Mouse (Mus musculus): ENCODE results near the gene Rtn4r. TPM values are rescaled to one million over a fixed set of nuclear protein-coding genes. Genes with fewer than 3 reads are reported as not detected.

Rtn4r gene
- polyA plus RNA-seq, 2 experiments: 7.6 to 17.3 TPM

DNA sequence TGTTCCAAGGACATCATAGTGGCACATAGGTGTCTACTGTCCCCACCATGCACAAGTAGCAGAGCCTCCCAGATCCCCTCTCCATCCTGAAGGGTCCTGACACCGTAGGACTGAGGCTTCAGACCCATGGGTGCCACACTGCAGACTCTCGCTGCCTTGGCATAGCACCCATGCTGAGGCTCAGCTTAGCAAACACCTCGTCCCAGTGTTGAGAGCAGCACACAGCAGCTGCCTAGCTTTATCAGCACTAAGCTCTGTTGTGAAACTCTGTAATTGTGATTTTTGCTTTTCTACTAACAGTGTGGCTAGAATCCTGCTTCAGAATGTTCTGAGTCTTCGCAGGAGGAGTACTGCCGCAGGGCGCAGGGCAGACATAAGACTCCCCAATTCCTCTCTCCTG lies 70.4 kb downstream of the Rtn4r start:
- no peak for DNase-seq (ENCODE audit: low spot score)
- H3K4me2 ChIP-seq (replicated peaks; ENCODE audit: low read depth, low read length, severe bottlenecking): no peak overlapping the region
- TF ChIP-seq POLR2A (IDR thresholded peaks at IDR 0.05; ENCODE audit: borderline replicate concordance, extremely low read depth, insufficient read depth, insufficient read length): no peak
- no peak overlapping the region for H3K4me3 ChIP-seq (replicated peaks; ENCODE audit: low read length)
- 78% methylated on average over 6 of the region's 6 CpGs for WGBS
- H3K9ac ChIP-seq (ENCODE audit: low read depth, low read length, severe bottlenecking): no peak overlapping the region
- no peaks in the 10 kb centered on the region for H3K36me3 ChIP-seq (ENCODE audit: control insufficient read depth, insufficient read depth, low read length)
- ATAC-seq (ENCODE audit: low FRiP score, low read depth): no peak
- H3K4me1 ChIP-seq (ENCODE audit: control insufficient read depth, insufficient read depth, low read length): peaks cover 29% of the 10 kb centered on the region
- H3K9me3 ChIP-seq (ENCODE audit: control insufficient read depth, low read length): no peaks in the 10 kb centered on the region
- no peak overlapping the region for H3K27ac ChIP-seq (replicated peaks; ENCODE audit: low read depth, low read length)
- H3K27me3 ChIP-seq (ENCODE audit: control insufficient read depth, insufficient read depth, low read length): no peaks in the 10 kb centered on the region; the same call in 1 of the 2 replicates

DNA sequence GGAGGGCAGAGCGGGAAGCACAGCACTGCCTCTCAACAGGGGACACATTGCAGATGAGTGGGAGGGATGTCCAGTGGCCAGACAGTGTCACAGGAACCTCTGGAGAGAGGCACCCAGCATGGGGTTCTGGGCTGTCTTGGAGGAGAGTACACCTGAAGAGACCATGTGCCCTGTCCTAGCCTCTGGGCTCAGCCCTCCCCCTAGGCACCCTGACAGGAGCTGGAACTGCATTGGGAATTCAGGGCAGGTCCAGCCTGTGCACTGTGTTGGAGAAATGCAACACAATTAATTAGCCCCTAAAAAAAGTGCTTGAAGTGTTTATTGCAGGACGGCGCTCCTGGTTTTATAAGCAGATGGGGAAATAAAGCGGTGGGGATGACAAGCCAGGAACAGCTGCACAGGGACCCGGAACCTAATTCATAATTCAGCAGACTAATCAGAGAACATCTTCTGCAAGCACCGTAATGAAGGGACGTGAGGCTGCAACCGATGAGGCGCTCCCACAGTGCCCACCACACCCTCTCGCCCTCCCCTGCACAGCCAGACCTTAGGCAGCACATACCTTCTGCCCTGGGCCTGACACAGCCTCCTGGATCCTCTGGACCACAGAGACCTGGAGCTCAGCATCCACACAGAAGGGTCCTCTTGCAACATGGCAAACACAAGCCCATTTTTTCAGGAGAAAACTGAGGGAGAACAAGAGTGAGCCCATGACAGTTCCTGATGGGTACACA lies 71.1 kb downstream of the Rtn4r start:
- H3K36me3 ChIP-seq (ENCODE audit: control insufficient read depth, insufficient read depth, low read length): no peaks in the 10 kb centered on the region
- H3K9me3 ChIP-seq (ENCODE audit: control insufficient read depth, low read length): no peaks in the 10 kb centered on the region
- no peak overlapping the region for H3K9ac ChIP-seq (ENCODE audit: low read depth, low read length, severe bottlenecking)
- TF ChIP-seq POLR2A (IDR thresholded peaks at IDR 0.05; ENCODE audit: borderline replicate concordance, extremely low read depth, insufficient read depth, insufficient read length): no peak
- DNase-seq (ENCODE audit: low spot score) (no peak), ATAC-seq (ENCODE audit: low FRiP score, low read depth) (no peak)
- peaks cover 31% of the 10 kb centered on the region for H3K4me1 ChIP-seq (ENCODE audit: control insufficient read depth, insufficient read depth, low read length)
- WGBS: 30% methylated on average over 10 of the region's 10 CpGs
- no peaks in the 10 kb centered on the region; the same call in 1 of the 2 replicates for H3K27me3 ChIP-seq (ENCODE audit: control insufficient read depth, insufficient read depth, low read length)
- H3K4me2 ChIP-seq (replicated peaks; ENCODE audit: low read depth, low read length, severe bottlenecking): no peak overlapping the region
- no peak overlapping the region for H3K27ac ChIP-seq (replicated peaks; ENCODE audit: low read depth, low read length)
- no peak overlapping the region for H3K4me3 ChIP-seq (replicated peaks; ENCODE audit: low read length)

DNA sequence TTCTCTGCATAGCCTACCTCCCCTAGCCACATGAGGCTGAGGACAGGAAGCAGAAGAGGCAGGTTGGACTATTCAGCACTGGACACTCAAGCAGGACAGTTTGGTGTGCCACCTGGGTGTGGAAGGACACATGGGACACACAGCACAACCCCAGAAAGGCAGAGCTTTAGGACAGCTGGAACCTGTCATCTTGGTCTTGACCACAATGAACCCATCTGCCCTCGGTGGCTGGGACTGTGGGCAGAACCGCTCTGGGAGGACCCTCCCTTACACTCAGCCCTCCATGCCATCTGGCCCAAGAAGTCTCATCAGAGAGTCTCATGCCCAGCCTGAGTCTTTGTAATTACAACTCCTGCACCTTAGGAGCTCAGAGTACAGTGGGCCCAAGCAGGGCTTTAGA lies 72.6 kb downstream of the Rtn4r start:
- H3K27ac ChIP-seq (replicated peaks; ENCODE audit: low read depth, low read length): no peak overlapping the region
- no peak overlapping the region for H3K4me3 ChIP-seq (replicated peaks; ENCODE audit: low read length)
- no peaks in the 10 kb centered on the region; the same call in 1 of the 2 replicates for H3K27me3 ChIP-seq (ENCODE audit: control insufficient read depth, insufficient read depth, low read length)
- no peaks in the 10 kb centered on the region for H3K9me3 ChIP-seq (ENCODE audit: control insufficient read depth, low read length)
- H3K9ac ChIP-seq (ENCODE audit: low read depth, low read length, severe bottlenecking): no peak overlapping the region
- H3K4me2 ChIP-seq (replicated peaks; ENCODE audit: low read depth, low read length, severe bottlenecking): no peak overlapping the region
- TF ChIP-seq POLR2A (IDR thresholded peaks at IDR 0.05; ENCODE audit: borderline replicate concordance, extremely low read depth, insufficient read depth, insufficient read length): no peak
- ATAC-seq (ENCODE audit: low FRiP score, low read depth): no peak
- no peaks in the 10 kb centered on the region for H3K36me3 ChIP-seq (ENCODE audit: control insufficient read depth, insufficient read depth, low read length)
- no peak for DNase-seq (ENCODE audit: low spot score)
- peaks cover 20% of the 10 kb centered on the region for H3K4me1 ChIP-seq (ENCODE audit: control insufficient read depth, insufficient read depth, low read length)
- WGBS: 93% methylated on average over 2 of the region's 2 CpGs

DNA sequence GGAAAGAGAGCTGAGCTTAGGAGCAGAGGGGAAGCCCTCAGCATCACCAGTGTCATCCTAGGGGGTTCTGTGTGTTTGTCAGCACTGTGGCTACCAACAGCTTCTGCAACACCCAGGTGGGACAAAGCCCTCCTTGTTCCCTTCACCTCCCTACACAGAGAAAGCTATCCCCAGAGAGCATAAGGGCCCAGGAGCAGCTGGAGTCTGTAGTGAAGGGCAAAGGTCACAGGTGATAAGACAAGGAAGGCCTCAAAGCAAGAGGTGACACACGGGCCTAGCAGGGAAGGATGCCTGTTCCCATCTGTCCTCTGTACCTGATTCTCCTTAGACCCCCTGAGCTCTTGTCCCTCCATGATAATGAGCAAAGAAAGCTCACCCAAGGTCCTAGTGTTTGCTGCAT lies 74.2 kb downstream of the Rtn4r start:
- no peak overlapping the region for H3K9ac ChIP-seq (ENCODE audit: low read depth, low read length, severe bottlenecking)
- H3K4me3 ChIP-seq (replicated peaks; ENCODE audit: low read length): no peak overlapping the region
- no peak overlapping the region for H3K4me2 ChIP-seq (replicated peaks; ENCODE audit: low read depth, low read length, severe bottlenecking)
- H3K27me3 ChIP-seq (ENCODE audit: control insufficient read depth, insufficient read depth, low read length): no peaks in the 10 kb centered on the region; the same call in 1 of the 2 replicates
- 54% methylated on average over 1 of the region's 1 CpGs for WGBS
- ATAC-seq (ENCODE audit: low FRiP score, low read depth) (no peak), DNase-seq (ENCODE audit: low spot score) (no peak)
- no peak for TF ChIP-seq POLR2A (IDR thresholded peaks at IDR 0.05; ENCODE audit: borderline replicate concordance, extremely low read depth, insufficient read depth, insufficient read length)
- H3K27ac ChIP-seq (replicated peaks; ENCODE audit: low read depth, low read length): no peak overlapping the region
- no peaks in the 10 kb centered on the region for H3K36me3 ChIP-seq (ENCODE audit: control insufficient read depth, insufficient read depth, low read length)
- peaks cover 20% of the 10 kb centered on the region for H3K4me1 ChIP-seq (ENCODE audit: control insufficient read depth, insufficient read depth, low read length)
- no peaks in the 10 kb centered on the region for H3K9me3 ChIP-seq (ENCODE audit: control insufficient read depth, low read length)

Small RNA genes within 50 kb of the gene (microRNA-seq; reads per million reads assigned to microRNA genes)
- gene Mir6366: not detected

Other genes with a start within 250 kb of the Rtn4r start
- 1.9 and 2.1 TPM in 2 replicates for gene Gm20518, start 236.0 kb upstream of the Rtn4r start, polyA plus RNA-seq (2012; rRNA removed)
- 0.22 and 0.26 TPM in 2 replicates for gene Gm20518, start 236.0 kb upstream of the Rtn4r start, polyA plus RNA-seq (2014; fragmentation: Nextera tagmentation; extraction: Ambion mirVana)
- gene Tssk1, start 233.4 kb upstream of the Rtn4r start, polyA plus RNA-seq (2012; rRNA removed): 0.01 and 0.04 TPM in 2 replicates
- gene Tssk1, start 233.4 kb upstream of the Rtn4r start, polyA plus RNA-seq (2014; fragmentation: Nextera tagmentation; extraction: Ambion mirVana): 0.07 TPM in 1 of 2 replicates, not detected in the other
- gene Dgcr2, start 229.1 kb upstream of the Rtn4r start, polyA plus RNA-seq (2012; rRNA removed): 116 and 185 TPM in 2 replicates
- 90.2 and 95.8 TPM in 2 replicates for gene Dgcr2, start 229.1 kb upstream of the Rtn4r start, polyA plus RNA-seq (2014; fragmentation: Nextera tagmentation; extraction: Ambion mirVana)
- gene Tssk2, start 229.0 kb upstream of the Rtn4r start, polyA plus RNA-seq (2012; rRNA removed): not detected in 2 replicates
- 0.14 TPM in 1 of 2 replicates, not detected in the other for gene Tssk2, start 229.0 kb upstream of the Rtn4r start, polyA plus RNA-seq (2014; fragmentation: Nextera tagmentation; extraction: Ambion mirVana)
- gene Ess2, start 216.3 kb upstream of the Rtn4r start, polyA plus RNA-seq (2012; rRNA removed): 38.7 and 42.2 TPM in 2 replicates
- 33.1 and 33.5 TPM in 2 replicates for gene Ess2, start 216.3 kb upstream of the Rtn4r start, polyA plus RNA-seq (2014; fragmentation: Nextera tagmentation; extraction: Ambion mirVana)
- gene Gsc2, start 212.6 kb upstream of the Rtn4r start, polyA plus RNA-seq (2012; rRNA removed): 0.10 TPM in 1 of 2 replicates, not detected in the other
- not detected in 2 replicates for gene Gsc2, start 212.6 kb upstream of the Rtn4r start, polyA plus RNA-seq (2014; fragmentation: Nextera tagmentation; extraction: Ambion mirVana)
- 55.0 and 68.0 TPM in 2 replicates for gene Slc25a1, start 199.4 kb upstream of the Rtn4r start, polyA plus RNA-seq (2012; rRNA removed)
- 70.4 and 73.9 TPM in 2 replicates for gene Slc25a1, start 199.4 kb upstream of the Rtn4r start, polyA plus RNA-seq (2014; fragmentation: Nextera tagmentation; extraction: Ambion mirVana)
- not detected in 2 replicates for gene Vpreb2, start 147.2 kb upstream of the Rtn4r start, polyA plus RNA-seq (2012; rRNA removed)
- gene Vpreb2, start 147.2 kb upstream of the Rtn4r start, polyA plus RNA-seq (2014; fragmentation: Nextera tagmentation; extraction: Ambion mirVana): not detected in 2 replicates
- 69.0 and 76.0 TPM in 2 replicates for gene Dgcr6, start 74.8 kb upstream of the Rtn4r start, polyA plus RNA-seq (2012; rRNA removed)
- 106 and 110 TPM in 2 replicates for gene Dgcr6, start 74.8 kb upstream of the Rtn4r start, polyA plus RNA-seq (2014; fragmentation: Nextera tagmentation; extraction: Ambion mirVana)
- 19.6 and 20.6 TPM in 2 replicates for gene Prodh, start 37.4 kb upstream of the Rtn4r start, polyA plus RNA-seq (2012; rRNA removed)
- 8.9 and 10.2 TPM in 2 replicates for gene Prodh, start 37.4 kb upstream of the Rtn4r start, polyA plus RNA-seq (2014; fragmentation: Nextera tagmentation; extraction: Ambion mirVana)
- gene Ccdc188, start 90.2 kb downstream of the Rtn4r start, polyA plus RNA-seq (2012; rRNA removed): not detected in 2 replicates
- not detected in 2 replicates for gene Ccdc188, start 90.2 kb downstream of the Rtn4r start, polyA plus RNA-seq (2014; fragmentation: Nextera tagmentation; extraction: Ambion mirVana)
- gene Zdhhc8, start 107.5 kb downstream of the Rtn4r start, polyA plus RNA-seq (2012; rRNA removed): 68.2 and 103 TPM in 2 replicates
- 23.1 and 25.3 TPM in 2 replicates for gene Zdhhc8, start 107.5 kb downstream of the Rtn4r start, polyA plus RNA-seq (2014; fragmentation: Nextera tagmentation; extraction: Ambion mirVana)
- 108 and 117 TPM in 2 replicates for gene Trmt2a, start 121.0 kb downstream of the Rtn4r start, polyA plus RNA-seq (2012; rRNA removed)
- 83.6 and 87.2 TPM in 2 replicates for gene Trmt2a, start 121.0 kb downstream of the Rtn4r start, polyA plus RNA-seq (2014; fragmentation: Nextera tagmentation; extraction: Ambion mirVana)
- gene Ranbp1, start 121.1 kb downstream of the Rtn4r start, polyA plus RNA-seq (2012; rRNA removed): 164 and 276 TPM in 2 replicates
- gene Ranbp1, start 121.1 kb downstream of the Rtn4r start, polyA plus RNA-seq (2014; fragmentation: Nextera tagmentation; extraction: Ambion mirVana): 524 and 542 TPM in 2 replicates
- 0.53 TPM in 1 of 2 replicates, not detected in the other for gene Gm49776, start 130.7 kb downstream of the Rtn4r start, polyA plus RNA-seq (2012; rRNA removed)
- gene Gm49776, start 130.7 kb downstream of the Rtn4r start, polyA plus RNA-seq (2014; fragmentation: Nextera tagmentation; extraction: Ambion mirVana): 3.4 TPM in 1 of 2 replicates, not detected in the other
- 79.7 and 82.6 TPM in 2 replicates for gene Dgcr8, start 161.6 kb downstream of the Rtn4r start, polyA plus RNA-seq (2012; rRNA removed)
- gene Dgcr8, start 161.6 kb downstream of the Rtn4r start, polyA plus RNA-seq (2014; fragmentation: Nextera tagmentation; extraction: Ambion mirVana): 35.0 and 39.1 TPM in 2 replicates
- 25.2 and 28.7 TPM in 2 replicates for gene Tango2, start 220.5 kb downstream of the Rtn4r start, polyA plus RNA-seq (2012; rRNA removed)
- 24.0 and 25.1 TPM in 2 replicates for gene Tango2, start 220.5 kb downstream of the Rtn4r start, polyA plus RNA-seq (2014; fragmentation: Nextera tagmentation; extraction: Ambion mirVana)
- gene Arvcf, start 220.5 kb downstream of the Rtn4r start, polyA plus RNA-seq (2012; rRNA removed): 33.6 and 42.9 TPM in 2 replicates
- 18.9 and 23.4 TPM in 2 replicates for gene Arvcf, start 220.5 kb downstream of the Rtn4r start, polyA plus RNA-seq (2014; fragmentation: Nextera tagmentation; extraction: Ambion mirVana)

Data from limb, embryonic 14.5 days (tissue).